Mouse (Mus musculus) heart, adult 11 months (tissue): ENCODE results near the gene Paxx.
A peak's percentile ranks its signal among the peaks of the same experiment; 100 is the strongest.
"Not testable (repeated sequence)": the region's sequence is repeated elsewhere in the genome, so short reads cannot be mapped to it uniquely, and the experiment has no call there.

ENCODE experiments used
- DNase-seq: peaks from one replicate; pipeline ENCODE4 v3.0.0; 2022

The Paxx gene

DNA sequence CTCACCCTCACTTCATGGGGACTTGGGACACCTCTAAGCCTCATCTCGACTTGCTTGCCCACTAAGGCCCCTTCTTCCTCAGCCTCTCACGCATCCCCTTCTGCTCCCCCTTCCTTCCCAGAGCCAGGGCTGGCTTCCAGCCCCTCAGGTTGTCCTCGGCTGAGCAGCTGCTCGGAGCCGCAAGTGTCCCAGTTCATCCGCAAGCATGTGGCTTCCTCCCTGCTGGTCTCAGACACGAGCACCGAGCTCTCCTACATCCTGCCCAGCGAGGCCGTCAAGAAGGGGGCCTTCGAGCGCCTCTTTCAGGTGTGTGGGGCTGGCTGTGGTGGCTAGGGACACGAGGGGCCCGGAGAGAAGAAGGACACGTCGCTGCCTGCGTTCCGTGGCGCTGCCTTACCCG is 19.8 kb downstream of the Paxx start:
- DNase-seq, result no peak

DNA sequence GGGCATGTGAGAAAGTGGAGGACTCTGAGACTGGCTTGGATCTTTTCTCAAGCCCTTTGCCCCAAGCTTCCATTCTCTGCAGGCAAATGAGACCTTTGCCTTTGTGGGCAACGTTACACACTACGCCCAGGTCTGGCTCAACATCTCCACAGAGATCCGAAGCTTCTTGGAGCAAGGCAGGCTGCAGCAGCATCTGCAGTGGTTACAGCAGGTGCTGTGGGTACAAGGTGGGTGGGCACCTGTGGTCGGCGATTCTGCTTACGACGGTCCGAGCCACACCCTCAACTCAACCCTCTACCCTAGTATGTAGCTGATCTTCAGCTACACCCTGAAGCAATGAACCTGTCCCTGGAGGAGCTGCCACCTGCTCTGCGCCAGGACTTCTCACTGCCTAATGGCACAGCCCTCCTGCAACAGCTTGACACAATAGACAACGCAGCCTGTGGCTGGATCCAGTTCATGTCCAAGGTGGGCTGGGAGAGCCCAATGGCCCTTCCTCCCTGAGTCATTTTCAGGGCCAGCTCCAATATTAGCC is 24.5 kb downstream of the Paxx start:
- peak; percentile 85 for DNase-seq

DNA sequence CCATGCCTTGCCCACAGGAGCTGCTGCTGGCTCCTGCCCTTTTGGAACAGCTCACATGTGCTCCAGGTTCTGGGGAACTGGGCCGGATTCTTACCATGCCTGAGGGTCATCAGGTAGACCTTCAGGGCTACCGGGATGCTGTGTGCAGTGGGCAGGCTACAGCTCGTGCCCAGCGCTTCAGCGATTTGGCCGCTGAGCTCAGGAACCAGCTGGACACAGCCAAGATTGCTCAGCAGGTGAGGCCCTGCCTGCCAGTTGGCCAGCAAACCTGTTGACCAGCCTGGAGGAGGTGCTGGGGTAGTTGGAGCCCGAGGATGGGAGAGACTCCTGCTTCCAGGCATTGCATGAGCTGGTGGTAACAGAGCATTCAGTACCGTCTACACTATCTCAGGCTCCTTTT is 26.6 kb downstream of the Paxx start:
- peak; percentile 88 for DNase-seq

DNA sequence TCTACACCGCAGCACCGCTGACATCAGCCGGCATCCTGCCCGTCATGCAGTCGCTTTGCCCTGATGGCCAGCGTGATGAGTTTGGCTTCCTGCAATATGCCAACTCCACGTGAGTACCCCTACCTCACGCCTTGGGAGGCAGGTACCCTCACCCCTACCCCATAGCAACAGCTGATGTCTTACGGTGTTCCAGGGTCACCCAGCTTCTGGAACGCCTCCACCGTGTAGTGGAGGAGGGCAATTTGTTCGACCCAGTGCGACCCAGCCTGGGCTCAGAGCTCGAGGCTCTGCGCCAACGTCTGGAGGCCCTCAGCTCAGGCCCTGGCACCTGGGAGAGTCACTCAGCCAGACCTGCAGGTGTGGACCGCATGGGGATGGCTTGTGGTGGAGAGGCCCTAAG is 27.8 kb downstream of the Paxx start:
- DNase-seq, result peak; percentile 82

DNA sequence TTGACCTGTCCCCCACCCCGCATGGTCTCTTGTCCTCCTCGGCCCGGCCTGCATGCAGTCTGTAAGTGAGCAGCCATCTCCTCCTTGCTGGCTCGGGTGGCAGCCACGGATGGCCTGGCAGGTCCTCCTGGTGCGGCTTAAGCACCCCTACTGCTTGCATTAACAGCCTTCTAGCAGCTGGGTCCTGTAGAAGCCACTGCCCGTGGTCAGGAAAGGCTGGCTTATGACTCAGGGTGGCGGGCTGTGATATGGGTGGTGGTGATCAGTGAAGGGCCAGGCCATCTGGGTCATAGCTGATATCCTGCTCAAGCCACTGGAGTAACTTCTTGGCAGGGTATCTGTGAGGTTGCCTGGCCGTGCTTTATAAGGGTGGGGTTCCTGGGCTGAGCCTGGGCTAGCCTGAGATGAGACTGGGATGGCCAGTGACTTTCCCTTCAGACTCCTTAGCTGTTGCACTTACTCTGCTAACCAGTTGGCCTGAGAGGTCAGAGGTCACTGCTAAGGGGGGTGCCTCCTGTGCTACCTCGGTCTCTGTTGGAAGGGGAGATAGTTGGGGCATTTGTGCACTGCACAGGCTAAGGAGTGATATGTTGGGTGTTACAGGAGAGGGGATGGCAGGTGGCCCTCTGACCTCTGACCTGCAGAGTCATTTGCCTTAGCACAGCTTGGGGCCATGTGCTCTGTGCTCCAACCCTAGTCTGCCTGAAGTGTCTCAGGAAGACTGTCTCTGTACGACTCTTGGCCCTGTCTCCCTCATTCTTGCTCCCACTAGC is 28.4 kb downstream of the Paxx start:
- DNase-seq, result peak; percentile 87

GRCm38 (mm10) chr2:25431308-25431855 is 29.5 kb downstream of the Paxx start:
- peak; percentile 86 for DNase-seq

DNA sequence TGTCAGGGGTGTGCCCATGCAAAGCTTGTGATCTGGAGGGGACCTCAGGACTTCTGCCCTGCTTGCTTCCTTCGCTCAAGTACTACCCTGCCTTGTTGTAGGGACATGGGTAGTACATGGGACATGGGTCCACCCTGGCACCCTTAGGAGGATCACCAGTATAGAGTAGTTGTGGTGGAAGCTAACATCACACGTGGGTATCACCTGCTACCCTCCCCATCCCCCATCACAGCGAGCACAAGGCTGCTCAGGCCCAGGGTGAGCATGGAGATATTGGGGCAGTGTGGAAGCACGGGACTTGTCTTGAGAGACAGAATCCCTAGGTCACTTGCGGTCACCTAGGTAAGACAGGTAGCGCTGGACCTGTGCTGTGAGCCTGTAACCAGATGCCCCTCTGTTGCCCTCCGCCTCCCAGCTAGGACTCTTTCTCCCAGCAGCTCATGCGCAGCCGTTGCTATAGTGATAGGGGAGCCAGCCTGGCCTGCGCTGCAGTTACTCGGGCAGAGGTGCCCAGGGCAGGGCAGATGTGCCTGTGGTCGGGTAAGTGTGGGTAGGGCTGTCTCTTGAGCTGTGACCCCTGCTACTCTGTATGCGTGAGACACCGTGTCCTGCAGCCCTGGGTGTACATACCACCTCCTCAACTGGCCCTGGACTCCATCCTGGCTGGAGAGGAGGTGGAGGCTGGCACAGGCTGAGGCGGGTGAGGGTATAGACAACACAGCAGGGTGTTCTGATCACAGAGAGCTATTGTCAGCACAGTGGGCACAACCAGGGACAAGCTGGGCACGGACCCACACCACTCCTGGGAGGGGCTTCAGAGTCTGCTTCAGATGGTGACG is 30.3 kb downstream of the Paxx start:
- DNase-seq, result peak; percentile 90

DNA sequence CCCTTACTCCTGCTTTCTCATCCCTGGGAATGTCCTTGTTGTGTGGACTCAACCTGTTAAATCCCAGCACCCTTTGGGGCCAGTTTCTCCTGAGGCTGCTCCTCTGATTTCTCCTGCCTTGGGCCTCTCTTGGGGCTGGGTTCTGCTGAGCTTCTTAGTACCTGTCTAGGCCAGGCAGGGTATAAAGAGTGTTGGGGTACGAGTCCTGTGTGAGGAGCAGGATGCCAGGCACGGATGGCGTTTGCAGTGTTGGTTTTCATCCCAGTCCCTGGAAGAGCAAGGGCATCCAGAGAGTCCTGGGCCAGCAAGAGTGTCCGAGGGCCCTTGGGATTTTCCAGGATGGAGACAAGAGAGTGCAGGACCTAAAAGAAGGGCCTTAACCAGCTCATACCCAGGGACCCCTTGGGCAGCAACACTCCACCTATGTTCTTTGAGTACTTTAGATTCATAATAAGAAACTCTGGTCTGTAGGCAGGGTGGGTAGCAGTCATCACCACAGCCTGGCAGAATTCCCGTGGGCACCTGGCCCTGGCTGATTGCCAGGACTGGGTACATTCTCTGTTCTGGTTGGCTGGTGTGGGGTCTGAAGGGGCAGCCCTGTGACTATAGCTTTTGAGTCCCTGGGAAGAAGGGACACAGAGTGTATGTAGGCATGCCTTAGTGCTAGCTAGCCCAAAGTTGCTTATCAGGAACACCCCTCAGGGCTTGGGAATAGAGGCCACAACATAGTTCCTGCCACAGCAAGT is 31.3 kb downstream of the Paxx start:
- DNase-seq, result peak; percentile 89

DNA sequence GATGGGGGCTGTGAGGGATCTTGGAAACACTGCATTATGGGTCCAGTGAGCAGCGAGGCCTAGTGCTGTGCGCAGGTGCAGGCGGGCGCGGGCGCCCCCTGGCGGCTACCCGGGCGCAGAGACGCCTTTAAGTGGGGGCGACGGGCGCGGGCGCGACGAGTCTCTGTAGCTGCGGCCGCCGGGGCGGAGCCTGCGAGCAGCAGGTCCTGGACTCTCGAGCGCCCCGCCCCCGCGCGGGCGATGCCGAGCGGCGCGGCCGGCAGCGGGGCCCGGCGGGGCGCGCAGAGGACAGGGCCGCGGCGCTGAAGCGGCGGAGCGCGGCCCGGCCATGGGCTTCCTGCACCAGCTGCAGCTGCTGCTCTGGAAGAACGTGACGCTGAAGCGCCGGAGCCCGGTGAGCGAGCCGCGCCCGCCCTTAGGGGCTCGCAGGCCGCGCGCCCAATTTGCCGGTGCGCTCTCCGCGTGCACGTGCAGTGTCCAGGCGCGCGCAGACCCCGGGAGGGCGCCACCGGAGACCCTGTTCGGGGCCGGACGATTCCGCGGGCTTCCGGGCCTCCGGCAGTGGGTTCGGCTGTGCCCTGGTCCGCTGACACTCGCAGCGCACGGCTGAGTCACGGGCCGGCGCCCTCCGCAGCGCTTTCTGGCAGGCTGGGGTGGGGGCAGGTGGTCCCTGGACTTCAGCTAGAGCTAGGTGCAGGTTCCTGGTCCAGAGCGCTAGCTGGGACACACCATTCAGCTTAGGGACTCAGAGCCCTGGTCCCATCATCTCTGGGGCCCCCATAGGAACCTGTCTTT is 32.3 kb downstream of the Paxx start, which contains the start of gene Abca2:
Gene Abca2, plus strand, starts transcription at position 262 of the 795 bp plus-strand sequence.
- DNase-seq, result peak; percentile 99

DNA sequence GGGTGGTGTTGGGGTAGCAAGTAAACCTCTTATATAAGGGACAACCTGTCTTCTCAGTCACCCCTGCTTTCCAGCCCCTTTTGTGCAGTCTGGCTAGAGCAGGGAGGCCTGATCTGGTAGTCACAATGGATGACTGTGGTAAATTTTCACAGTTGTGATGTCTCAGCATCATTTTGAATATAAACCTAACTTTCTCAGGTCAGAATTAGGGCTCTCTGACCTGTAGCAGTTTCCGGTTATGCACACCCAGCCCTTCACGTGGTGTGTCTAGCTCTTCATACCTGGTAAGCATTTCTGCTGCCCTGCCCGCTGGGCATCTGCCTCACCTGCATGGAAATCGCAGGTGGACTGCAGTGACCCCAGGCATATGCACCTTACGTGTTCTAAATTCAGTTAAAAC is 33.6 kb downstream of the Paxx start:
- no peak for DNase-seq

GRCm38 (mm10) chr2:25426721-25427191 is 34.1 kb downstream of the Paxx start:
- DNase-seq, result no peak

- DNase-seq, result no peak
These were observed 35.4 kb downstream of the Paxx start for GRCm38 (mm10) chr2:25425481-25425880.

DNA sequence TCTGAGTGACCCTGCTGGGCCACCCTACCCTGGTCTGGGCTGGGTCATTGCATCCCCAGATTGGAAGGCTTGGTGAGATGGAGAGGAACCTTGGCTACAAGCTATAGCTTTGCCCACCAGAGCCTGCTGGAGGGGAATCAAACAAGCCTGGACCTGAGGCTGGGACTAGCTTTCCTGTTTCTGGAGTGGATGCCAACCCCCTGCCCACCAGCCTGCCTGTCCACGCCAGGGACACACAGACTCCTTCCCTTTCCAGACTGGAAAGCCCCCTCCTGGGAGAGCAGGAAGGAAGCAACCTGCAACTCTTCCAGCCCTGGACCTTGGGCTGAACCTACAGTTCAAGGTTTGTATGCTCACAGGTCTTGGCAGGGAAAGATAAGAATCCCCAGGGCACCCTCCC is 37.3 kb downstream of the Paxx start:
- no peak for DNase-seq

DNA sequence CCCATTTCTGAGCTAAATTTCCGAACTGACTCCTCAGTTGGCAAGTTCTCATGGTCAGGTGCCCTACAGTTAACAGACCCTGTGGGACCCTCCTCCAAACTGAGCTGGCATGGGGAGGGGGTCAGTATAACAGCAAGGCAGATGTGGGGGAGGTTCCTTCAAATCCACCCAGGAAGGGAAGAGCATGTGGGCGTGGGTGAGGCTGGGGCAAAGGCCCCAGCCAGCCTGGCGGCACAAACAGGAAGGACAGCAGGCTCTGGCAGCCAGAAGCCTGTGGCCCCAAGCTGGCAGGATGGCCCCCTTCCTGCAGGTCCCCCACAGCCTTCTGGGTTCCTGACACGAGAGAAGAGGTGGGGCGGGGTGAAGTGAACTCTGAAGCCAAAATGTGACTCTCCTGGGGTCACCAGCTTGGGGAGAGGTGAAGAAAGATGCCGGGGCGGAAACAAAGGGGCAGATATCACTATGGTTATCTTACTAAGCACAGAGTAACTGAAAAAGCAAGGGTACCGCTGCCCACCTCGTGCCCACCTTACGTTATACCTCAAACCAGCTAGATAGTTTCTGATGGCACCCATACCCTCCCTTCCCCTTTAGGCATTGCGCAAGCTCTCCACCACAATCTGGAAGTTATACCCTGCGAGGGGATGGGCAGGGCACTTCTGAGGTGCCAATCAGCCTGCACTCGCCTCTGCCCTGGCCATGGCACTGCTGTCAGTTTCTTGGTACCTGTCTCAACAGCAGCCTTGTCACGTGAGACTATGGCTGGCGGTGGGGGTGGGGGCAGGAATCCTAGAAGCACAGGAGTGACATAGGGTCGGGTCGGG is 38.1 kb downstream of the Paxx start, which contains the start of gene Fut7:
Gene Fut7, plus strand, starts transcription at position 681 of the 824 bp plus-strand sequence.
- DNase-seq, result peak; percentile 95

DNA sequence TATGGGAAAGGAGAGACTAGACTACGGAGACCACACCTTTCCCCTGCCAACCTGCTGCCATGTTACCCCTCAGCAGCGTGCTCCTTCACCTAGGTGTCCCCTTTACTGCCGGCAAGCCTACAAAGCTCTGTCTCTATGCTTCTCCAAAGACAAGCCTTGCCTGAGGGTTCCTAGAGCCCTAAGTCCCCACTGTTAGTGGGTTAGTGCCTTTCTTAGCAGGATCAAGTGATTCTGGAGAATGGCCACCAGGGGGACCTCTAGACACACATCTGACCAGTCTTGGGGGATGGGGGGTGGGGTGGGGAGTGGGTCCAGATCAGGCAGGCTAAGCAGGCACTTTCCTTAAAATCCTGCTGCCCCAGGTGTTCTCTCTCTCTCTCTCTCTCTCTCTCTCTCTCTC is 39.0 kb downstream of the Paxx start:
- no peak for DNase-seq

DNA sequence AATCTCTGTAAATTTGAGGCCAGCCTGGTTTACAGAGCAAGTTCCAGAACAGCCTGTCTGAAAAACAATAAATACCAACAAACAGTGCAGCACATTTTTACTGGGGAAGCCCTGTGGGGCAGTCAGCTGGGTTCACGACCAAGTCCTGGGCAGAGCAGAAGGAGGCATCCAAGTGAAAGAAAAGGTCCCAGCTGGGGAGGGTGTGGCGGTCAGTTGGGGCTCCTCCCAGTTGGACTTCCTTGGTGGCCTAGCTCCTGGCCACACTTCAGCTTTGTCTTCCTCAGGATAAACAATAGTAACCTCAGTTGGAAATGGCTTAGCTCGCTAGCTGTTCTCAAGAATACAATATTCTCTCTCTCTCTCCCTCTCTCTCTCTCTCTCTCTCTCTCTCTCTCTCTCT is 43.5 kb downstream of the Paxx start:
- no peak for DNase-seq

DNA sequence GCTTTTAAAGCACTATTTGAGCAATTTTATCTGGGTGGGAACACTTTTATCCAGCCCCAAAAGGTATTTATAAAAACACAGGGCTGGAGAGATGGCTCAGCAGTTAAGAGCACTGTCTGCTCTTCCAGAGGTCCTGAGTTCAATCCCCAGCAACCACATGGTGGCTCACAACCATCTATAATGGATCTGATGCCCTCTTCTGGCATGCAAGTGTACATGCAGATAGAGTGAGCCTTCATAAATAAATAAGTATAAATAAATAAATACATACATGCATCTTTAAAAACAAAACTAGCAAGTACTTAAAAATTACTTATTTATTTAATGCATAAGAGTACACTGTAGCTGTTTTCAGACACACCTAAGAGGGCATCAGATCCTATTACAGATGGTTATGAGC is 47.5 kb downstream of the Paxx start:
- not testable (repeated sequence) for DNase-seq

GRCm38 (mm10) chr2:25408908-25409307 is 52.0 kb downstream of the Paxx start:
- DNase-seq, result peak; percentile 86
